Comparison of ENCODE assay signal across 9 mouse cellular contexts in genomic region chr12:13602414-13602813, GRCm38 (mm10).
DNase-seq lines count a peak whose midpoint lies in the region; ATAC-seq and TF ChIP-seq lines count a peak whose summit lies in the region.
"Had no signal": no experiment of that assay in that cellular context is flagged by ENCODE, and none has a peak within 500 bp of the region (broad histone marks: within the 10 kb centered on the region; RNA-seq: fewer than 3 reads in every experiment).

No protein-coding gene starts in this region.

- H3K4me1 ChIP-seq in liver, adult 2 months (ENCODE audit: control insufficient read depth, insufficient read depth, low read length): no peaks in the 10 kb centered on the region
- H3K4me1 ChIP-seq in liver, embryonic 12.5 days: no peaks in the 10 kb centered on the region
- H3K4me1 ChIP-seq in midbrain, embryonic 13.5 days (replicated peaks): no peaks in the 10 kb centered on the region

- in situ Hi-C loops in Patski (cut with MboI; ENCODE audit: low pct_unique_long_range_greater_than_20kb): no loop called here

- no peaks in the 10 kb centered on the region for H3K79me2 ChIP-seq in liver, adult 2 months (ENCODE audit: control insufficient read depth, insufficient read depth, low read length)

- peak; percentile 40; the same call in 1 of the 2 replicates for TF ChIP-seq CTCF in liver, adult 2 months (IDR thresholded peaks at IDR 0.05; ENCODE audit: low read depth, low read length)
- TF ChIP-seq CTCF in Patski (IDR thresholded peaks at IDR 0.05): peak; percentile 64

- peaks cover 4% of the 10 kb centered on the region; the same call in 1 of the 2 replicates for H3K27me3 ChIP-seq in liver, adult 2 months (ENCODE audit: control insufficient read depth, insufficient read depth, low read length)
- H3K27me3 ChIP-seq in liver, embryonic 12.5 days (replicated peaks): no peaks in the 10 kb centered on the region
- peaks cover 6% of the 10 kb centered on the region for H3K27me3 ChIP-seq in Patski
- no peaks in the 10 kb centered on the region for H3K27me3 ChIP-seq in midbrain, embryonic 13.5 days
- H3K27me3 ChIP-seq: embryonic facial prominence, embryonic 13.5 days had no signal

- POLR2A ChIA-PET in Patski (lab: Charles Lee): no interaction called here

- no peak overlapping the region for H3K27ac ChIP-seq in liver, adult 2 months (replicated peaks; ENCODE audit: insufficient read depth, low read depth, low read length)
- no peak overlapping the region for H3K27ac ChIP-seq in liver, embryonic 12.5 days
- H3K27ac ChIP-seq in midbrain, embryonic 13.5 days: no peak overlapping the region
- H3K27ac ChIP-seq: embryonic facial prominence, embryonic 13.5 days had no signal

- no peak overlapping the region for H3K9ac ChIP-seq in liver, adult 2 months (ENCODE audit: low read depth, low read length)
- H3K9ac ChIP-seq in liver, embryonic 12.5 days: no peak overlapping the region
- no peak overlapping the region for H3K9ac ChIP-seq in midbrain, embryonic 13.5 days (replicated peaks)
- H3K9ac ChIP-seq: embryonic facial prominence, embryonic 13.5 days had no signal

- no peak for ATAC-seq in liver, embryonic 12.5 days
- ATAC-seq in Patski: peak; percentile 29
- peak; percentile 38; the same call in 1 of the 2 replicates for ATAC-seq in midbrain, embryonic 13.5 days

- no peaks in the 10 kb centered on the region for H3K36me3 ChIP-seq in liver, adult 2 months (ENCODE audit: control insufficient read depth, insufficient read depth, low read length)
- no peaks in the 10 kb centered on the region for H3K36me3 ChIP-seq in liver, embryonic 12.5 days
- H3K36me3 ChIP-seq in midbrain, embryonic 13.5 days: no peaks in the 10 kb centered on the region
- H3K36me3 ChIP-seq: embryonic facial prominence, embryonic 13.5 days had no signal

- H3K4me2 ChIP-seq in liver, embryonic 12.5 days: no peak overlapping the region
- H3K4me2 ChIP-seq in midbrain, embryonic 13.5 days (replicated peaks): no peak overlapping the region
- H3K4me2 ChIP-seq: embryonic facial prominence, embryonic 13.5 days had no signal

- peak; percentile 33 for DNase-seq in liver, adult 2 months (ENCODE audit: extremely low read depth, low read depth, low spot score)
- DNase-seq in Patski (ENCODE audit: low read depth, low spot score): no peak
- peak; percentile 55 for DNase-seq in embryo, embryonic 11 days
- no peak for DNase-seq in layer of hippocampus, adult 9-10 months (ENCODE audit: low spot score)
- no peak for DNase-seq in cerebellum, adult 9-10 months

- CTCF ChIA-PET in Patski (lab: Charles Lee): interaction anchor here (1.4 kb wide), 1 partner anchor 16 kb away, joined by 4 read pairs; no protein-coding TSS in a partner anchor

- no peaks in the 10 kb centered on the region for H3K9me3 ChIP-seq in liver, embryonic 12.5 days (replicated peaks)
- H3K9me3 ChIP-seq in midbrain, embryonic 13.5 days: no peaks in the 10 kb centered on the region
- H3K9me3 ChIP-seq: embryonic facial prominence, embryonic 13.5 days had no signal

- TF ChIP-seq POLR2A in liver, adult 2 months (IDR thresholded peaks at IDR 0.05; ENCODE audit: extremely low read depth, insufficient read depth, low read length): no peak

- no peak overlapping the region for H3K4me3 ChIP-seq in liver, adult 2 months (ENCODE audit: insufficient read depth, low read depth, low read length)
- H3K4me3 ChIP-seq in liver, embryonic 12.5 days: no peak overlapping the region
- H3K4me3 ChIP-seq in midbrain, embryonic 13.5 days (replicated peaks): no peak overlapping the region
- H3K4me3 ChIP-seq: embryonic facial prominence, embryonic 13.5 days; myocyte had no signal

Comparison
In these comparisons a context has a peak if more than half of its experiments do, and no peak if none do; other contexts are left out.
1. DNase-seq: peak in liver, adult 2 months (single experiment) and embryo, embryonic 11 days (single experiment); none in Patski (single experiment), layer of hippocampus, adult 9-10 months (single experiment) and cerebellum, adult 9-10 months (single experiment).